Comparison of ENCODE assay signal across 1 mouse cellular context in the genomic region with DNA sequence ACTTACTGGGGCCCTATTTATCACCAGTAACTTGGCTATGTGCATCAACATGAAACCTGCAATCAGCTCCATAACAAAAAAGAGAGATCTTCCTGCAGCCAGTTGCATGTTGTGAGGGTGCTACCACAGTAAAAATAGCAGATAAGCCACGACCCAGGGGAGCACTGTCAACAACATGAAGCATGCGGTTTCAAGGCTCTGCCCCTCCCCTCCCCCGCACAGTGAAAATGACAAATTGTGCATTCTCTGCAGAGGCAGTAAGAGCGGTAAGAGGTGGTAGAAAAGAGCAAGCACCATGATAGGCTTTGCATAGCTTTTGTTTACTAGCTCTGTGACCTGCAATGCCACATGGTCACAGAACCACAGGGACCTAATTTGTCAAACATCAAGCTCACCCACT.
TF ChIP-seq lines count a peak whose summit lies in the region.

No protein-coding gene starts in this region.

TF ChIP-seq in MEL, 35 proteins besides CTCF, POLR2A, EP300 and RAD21 (continued from another document):
- TF ChIP-seq MYC (IDR thresholded peaks at IDR 0.05; ENCODE audit: low read depth, low read length) (0 out of 2 replicates have a peak, but pooled peaks have one; percentile 69), GATA1 (IDR thresholded peaks at IDR 0.05; ENCODE audit: low read depth, low read length) (peak; percentile 37; the same call in 1 of the 2 replicates), BHLHE40 (IDR thresholded peaks at IDR 0.05; ENCODE audit: borderline replicate concordance, low read depth, low read length) (peak; percentile 37; the same call in 1 of the 2 replicates)
